Mouse (Mus musculus): ENCODE measurements around the gene Prkab1. TPM values are rescaled to one million over a fixed set of nuclear protein-coding genes. Genes with fewer than 3 reads are reported as not detected.

Gene Prkab1
- total RNA-seq, 1 experiment from 2014 or later = 62.5 TPM

GRCm38 (mm10) chr5:116018196-116018595, 6.1 kb downstream of the Prkab1 start:
- no peak for DNase-seq

GRCm38 (mm10) chr5:116017391-116017790, 6.9 kb downstream of the Prkab1 start:
- DNase-seq = no peak

GRCm38 (mm10) chr5:116016542-116016941, 7.8 kb downstream of the Prkab1 start:
- DNase-seq = no peak

GRCm38 (mm10) chr5:116014237-116014636, 10.1 kb downstream of the Prkab1 start:
- DNase-seq = no peak

GRCm38 (mm10) chr5:116013821-116014220, 10.5 kb downstream of the Prkab1 start:
- no peak for DNase-seq

- no peak for DNase-seq
Observed at GRCm38 (mm10) chr5:116012503-116012902, 11.8 kb downstream of the Prkab1 start.

- DNase-seq = no peak
Observed at GRCm38 (mm10) chr5:116011700-116012099, 12.6 kb downstream of the Prkab1 start.

- no peak for DNase-seq
Observed at GRCm38 (mm10) chr5:116009884-116010627, 14.3 kb downstream of the Prkab1 start.

- no peak for DNase-seq
Observed at GRCm38 (mm10) chr5:116009091-116009851, 15.0 kb downstream of the Prkab1 start.

- no peak for DNase-seq
Observed at GRCm38 (mm10) chr5:116007723-116008122, 16.6 kb downstream of the Prkab1 start.

GRCm38 (mm10) chr5:116006324-116007099, 17.8 kb downstream of the Prkab1 start:
- DNase-seq = peak; percentile 59

- DNase-seq = no peak
Observed at GRCm38 (mm10) chr5:116004271-116004670, 20.0 kb downstream of the Prkab1 start.

GRCm38 (mm10) chr5:116003825-116004224, 20.5 kb downstream of the Prkab1 start:
- DNase-seq = peak; percentile 62

GRCm38 (mm10) chr5:116003154-116003553, 21.2 kb downstream of the Prkab1 start:
- DNase-seq = peak; percentile 77

GRCm38 (mm10) chr5:115997376-115997775, 26.9 kb downstream of the Prkab1 start:
- peak; percentile 46 for DNase-seq

- DNase-seq = no peak
Observed at GRCm38 (mm10) chr5:115994101-115994500, 30.2 kb downstream of the Prkab1 start.

- DNase-seq = no peak
Observed at GRCm38 (mm10) chr5:115991717-115992116, 32.6 kb downstream of the Prkab1 start.

GRCm38 (mm10) chr5:115987284-115987683, 37.0 kb downstream of the Prkab1 start:
- no peak for DNase-seq

GRCm38 (mm10) chr5:115985101-115985500, 39.2 kb downstream of the Prkab1 start:
- no peak for DNase-seq

- DNase-seq = no peak
Observed at GRCm38 (mm10) chr5:115984392-115984791, 39.9 kb downstream of the Prkab1 start.

GRCm38 (mm10) chr5:115982671-115983373, 41.5 kb downstream of the Prkab1 start:
- DNase-seq = peak; percentile 89

- no peak for DNase-seq
Observed at GRCm38 (mm10) chr5:115980537-115980936, 43.8 kb downstream of the Prkab1 start.

All from adrenal gland, postnatal 14 days (tissue).